Mouse (Mus musculus): ENCODE data around the gene Hoxd3.

Gene Hoxd3

GRCm38 (mm10) chr2:74679596-74679971, 32.1 kb upstream of the Hoxd3 start:
- no peak for DNase-seq (ENCODE audit: low spot score)

DNA sequence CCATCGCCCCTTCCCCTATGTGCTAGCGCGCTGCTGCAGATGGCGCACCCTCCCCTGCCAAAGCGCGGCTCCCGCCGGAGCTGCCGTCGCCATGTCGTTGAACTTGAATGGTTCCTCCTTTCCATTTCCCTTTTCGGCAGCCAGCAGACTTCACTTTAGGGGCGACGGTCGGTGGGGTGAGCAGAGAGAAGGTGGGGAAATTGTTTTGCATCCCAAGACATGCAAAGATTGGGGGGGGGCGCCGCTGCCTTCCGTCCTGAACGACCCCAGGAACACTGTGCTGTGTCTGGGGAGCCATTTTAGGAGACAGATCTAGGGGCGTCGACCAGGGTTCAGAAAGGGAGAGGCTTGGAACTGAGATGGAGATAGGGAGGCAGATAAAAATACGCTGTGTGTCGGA, 31.7 kb upstream of the Hoxd3 start:
- DNase-seq (ENCODE audit: low spot score), result no peak

- no peak for DNase-seq (ENCODE audit: low spot score)
Observed at GRCm38 (mm10) chr2:74680561-74681398, 30.9 kb upstream of the Hoxd3 start.

- DNase-seq (ENCODE audit: low spot score), result peak; percentile 19
Observed at GRCm38 (mm10) chr2:74681594-74682531, 29.9 kb upstream of the Hoxd3 start.

DNA sequence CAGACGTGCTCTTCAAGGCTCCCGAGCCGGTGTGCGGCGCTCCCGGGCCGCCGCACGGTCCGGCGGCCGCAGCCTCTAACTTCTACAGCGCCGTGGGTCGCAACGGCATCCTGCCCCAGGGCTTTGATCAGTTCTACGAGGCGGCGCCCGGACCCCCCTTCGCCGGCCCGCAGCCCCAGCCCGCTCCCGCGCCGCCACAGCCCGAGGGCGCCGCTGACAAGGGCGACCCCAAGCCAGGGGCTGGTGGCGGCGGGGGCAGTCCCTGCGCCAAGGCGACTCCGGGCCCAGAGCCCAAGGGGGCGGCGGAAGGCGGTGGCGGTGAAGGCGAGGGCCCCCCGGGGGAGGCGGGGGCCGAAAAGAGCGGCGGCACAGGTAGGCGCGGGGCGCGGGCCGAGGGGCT, 28.9 kb upstream of the Hoxd3 start:
- no peak for DNase-seq (ENCODE audit: low spot score)

DNA sequence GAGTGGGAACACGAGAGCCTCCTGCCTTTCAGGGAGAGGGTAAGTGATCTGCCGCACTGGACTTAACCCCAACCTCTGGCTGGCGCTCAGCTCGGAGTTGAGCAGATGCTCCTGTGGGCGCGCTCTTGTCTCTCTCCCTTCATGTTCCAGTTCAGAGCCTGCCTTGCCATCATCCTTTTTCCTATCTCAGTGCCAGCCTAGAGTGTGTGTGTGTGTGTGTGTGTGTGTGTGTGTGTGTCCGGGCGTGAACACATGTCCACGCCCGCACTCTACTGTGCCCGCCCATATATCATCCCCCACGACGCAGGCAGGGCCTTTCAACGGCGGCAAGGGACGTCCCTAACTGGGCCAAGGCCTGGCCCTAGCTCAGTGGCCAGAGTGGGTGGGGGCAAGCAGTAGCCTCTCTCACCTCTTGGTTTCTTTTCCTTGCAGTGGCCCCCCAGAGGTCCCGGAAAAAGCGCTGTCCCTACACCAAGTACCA, 28.2 kb upstream of the Hoxd3 start:
- DNase-seq (ENCODE audit: low spot score), result peak; percentile 35

DNA sequence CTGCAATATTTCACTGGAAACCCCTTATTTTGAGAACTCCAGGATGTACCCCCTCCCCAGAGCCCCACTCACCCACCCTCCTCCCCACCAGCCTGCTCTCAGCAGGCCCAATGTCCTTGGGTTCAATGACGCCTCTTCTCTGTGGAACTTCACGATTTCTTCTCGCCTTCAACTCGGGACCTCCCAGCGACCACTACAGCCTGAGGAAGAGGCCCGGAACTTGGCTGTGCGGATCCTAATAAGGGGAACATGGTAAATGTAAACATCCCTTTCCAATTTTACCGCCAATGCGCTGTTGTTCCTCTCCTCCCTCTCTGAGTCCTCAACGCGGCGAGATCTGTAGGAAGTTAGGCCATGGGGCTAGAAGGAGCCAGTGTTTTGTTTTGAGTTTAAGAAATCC, 27.6 kb upstream of the Hoxd3 start:
- DNase-seq (ENCODE audit: low spot score), result no peak

GRCm38 (mm10) chr2:74685059-74685603, 26.6 kb upstream of the Hoxd3 start:
- DNase-seq (ENCODE audit: low spot score), result no peak

DNA sequence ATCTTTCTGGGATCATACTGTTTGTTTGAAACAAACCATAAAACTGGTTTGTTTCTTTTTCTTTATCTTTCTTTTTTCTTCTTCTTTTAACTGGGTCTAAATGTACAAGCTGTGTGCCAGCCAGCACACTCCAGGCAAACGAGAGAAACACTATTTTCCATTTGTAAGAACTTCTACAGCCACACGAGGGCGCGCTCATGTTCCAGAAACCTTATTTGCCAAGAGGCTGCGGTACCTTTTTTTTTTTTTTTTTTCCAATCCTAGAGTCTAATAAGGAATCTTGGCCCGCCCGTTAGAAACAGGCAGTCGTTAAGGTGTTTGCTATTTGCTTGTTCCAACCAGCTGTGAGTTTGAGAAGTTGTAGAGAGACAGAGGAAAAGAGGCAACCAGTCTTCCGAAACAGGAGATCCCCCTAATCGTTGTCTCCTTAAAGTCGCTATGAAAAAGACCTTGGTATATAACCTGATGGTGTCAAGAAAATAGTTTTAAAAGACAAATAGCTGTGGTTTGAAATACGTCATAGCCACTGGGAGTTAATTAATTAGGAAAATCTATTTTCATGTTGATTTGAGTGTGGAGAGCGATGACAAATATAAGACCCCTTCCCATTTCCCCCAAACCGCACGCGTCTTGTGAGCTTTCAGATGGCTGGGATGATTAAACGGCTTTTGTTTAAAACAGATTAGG, 25.3 kb upstream of the Hoxd3 start:
- DNase-seq (ENCODE audit: low spot score), result no peak

GRCm38 (mm10) chr2:74686988-74687697, 24.6 kb upstream of the Hoxd3 start:
- no peak for DNase-seq (ENCODE audit: low spot score)

GRCm38 (mm10) chr2:74687698-74688555, 23.8 kb upstream of the Hoxd3 start:
- DNase-seq (ENCODE audit: low spot score), result no peak

GRCm38 (mm10) chr2:74688795-74689573, 22.7 kb upstream of the Hoxd3 start:
- no peak for DNase-seq (ENCODE audit: low spot score)

- DNase-seq (ENCODE audit: low spot score), result no peak
Observed at GRCm38 (mm10) chr2:74689574-74690337, 22.0 kb upstream of the Hoxd3 start.

- DNase-seq (ENCODE audit: low spot score), result no peak
Observed at GRCm38 (mm10) chr2:74690338-74690716, 21.4 kb upstream of the Hoxd3 start.

DNA sequence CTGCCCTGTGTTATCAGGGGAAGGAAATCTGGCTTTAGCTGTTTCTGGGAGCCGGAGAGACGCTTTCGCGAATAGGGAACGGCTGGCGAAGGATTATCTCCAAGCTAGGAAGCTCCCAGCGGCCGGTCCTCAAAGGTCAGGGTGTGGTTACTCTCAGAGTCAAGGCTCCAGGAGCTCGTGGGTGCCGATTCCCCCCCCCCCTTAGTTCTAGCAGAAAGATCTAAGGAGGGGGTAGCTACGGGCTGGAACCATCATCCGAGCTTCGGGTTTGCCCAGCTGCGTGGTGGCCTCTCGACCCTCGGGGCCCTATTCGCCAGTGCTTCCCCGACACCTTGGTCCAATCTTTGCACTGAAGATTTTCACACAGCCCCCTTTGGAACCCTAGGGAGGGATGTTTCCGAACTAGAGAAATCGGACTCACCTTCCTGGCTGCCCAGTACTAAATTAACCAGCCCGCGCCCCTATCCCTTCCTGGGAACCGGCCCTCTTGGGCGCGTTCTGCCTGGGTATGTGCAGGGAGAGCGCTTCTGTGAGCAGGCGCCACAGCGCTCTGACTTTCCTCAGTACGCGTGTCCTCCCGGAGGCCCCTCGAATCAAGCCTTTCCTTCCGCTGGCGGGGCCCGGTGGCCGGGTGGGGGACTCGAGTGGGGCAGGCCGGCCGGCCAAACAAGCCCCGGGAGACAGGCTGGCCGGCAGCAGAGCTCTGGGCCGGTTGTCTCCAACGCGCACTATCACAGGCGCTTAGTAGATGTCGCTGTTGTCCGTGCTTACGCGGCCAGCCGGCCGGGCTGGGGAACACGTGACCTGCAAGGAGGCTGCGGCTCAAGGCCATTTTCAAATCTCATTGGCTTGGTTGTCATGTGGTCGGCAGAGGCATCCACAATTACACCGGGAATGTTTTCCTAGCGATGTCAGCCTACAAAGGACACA, 20.4 kb upstream of the Hoxd3 start, which contains the start of gene Hoxd10:
TSS of gene Hoxd10 (plus strand) at position 903 of the 930 bp plus-strand sequence.
- peak; percentile 82 for DNase-seq (ENCODE audit: low spot score)

DNA sequence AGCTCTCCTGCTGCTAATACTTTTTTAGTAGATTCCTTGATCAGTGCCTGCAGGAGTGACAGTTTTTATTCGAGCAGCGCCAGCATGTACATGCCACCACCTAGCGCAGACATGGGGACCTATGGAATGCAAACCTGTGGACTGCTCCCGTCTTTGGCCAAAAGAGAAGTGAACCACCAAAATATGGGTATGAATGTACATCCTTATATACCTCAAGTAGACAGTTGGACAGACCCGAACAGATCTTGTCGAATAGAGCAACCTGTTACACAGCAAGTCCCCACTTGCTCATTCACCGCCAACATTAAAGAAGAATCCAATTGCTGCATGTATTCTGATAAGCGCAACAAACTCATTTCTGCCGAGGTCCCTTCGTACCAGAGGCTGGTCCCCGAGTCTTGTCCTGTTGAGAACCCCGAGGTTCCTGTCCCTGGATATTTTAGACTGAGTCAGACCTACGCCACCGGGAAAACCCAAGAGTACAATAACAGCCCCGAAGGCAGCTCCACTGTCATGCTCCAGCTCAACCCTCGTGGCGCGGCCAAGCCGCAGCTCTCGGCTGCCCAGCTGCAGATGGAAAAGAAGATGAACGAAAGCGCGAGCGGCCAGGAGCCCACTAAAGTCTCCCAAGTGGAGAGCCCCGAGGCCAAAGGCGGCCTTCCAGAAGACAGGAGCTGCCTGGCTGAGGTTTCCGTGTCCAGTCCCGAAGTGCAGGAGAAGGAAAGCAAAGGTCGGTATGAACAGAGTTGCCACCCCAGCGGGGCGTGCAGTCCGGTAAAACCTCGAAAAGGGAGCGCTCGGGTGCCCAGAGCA, 19.5 kb upstream of the Hoxd3 start:
- DNase-seq (ENCODE audit: low spot score), result no peak
